Mouse (Mus musculus): ENCODE results near the gene Acox3.

DNA sequence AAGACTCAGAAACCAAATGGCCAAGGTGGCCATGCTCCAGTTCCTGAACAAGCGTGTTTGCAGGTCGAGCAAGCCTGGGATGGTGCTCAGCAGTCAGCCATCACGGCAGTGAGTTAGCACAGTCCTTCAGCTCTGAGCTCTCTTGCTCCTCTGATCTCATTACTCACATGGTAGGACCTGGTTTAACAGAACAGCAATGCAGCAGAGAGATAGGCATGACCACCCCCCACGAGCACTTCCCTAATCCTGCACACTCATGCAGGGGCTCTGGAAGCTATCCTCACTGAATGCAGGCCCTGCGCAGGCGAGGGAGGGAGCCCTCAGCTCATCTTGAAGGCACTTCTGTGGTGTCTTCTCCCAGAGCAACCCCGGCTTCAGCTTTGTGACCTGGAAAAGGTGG lies 26.4 kb upstream of the Acox3 start:
- no peak for TF ChIP-seq CTCF (IDR thresholded peaks at IDR 0.05; ENCODE audit: borderline replicate concordance, control insufficient read depth, extremely low read depth, insufficient read depth, low read length, poor library complexity)
- no peak for TF ChIP-seq POLR2A (IDR thresholded peaks at IDR 0.05; ENCODE audit: control insufficient read depth, extremely low read depth, insufficient read depth, low read length, poor library complexity)
